Mouse (Mus musculus): ENCODE results near the gene Cdc34. TPM values are rescaled to one million over a fixed set of nuclear protein-coding genes. Genes with fewer than 3 reads are reported as not detected.
A peak's percentile ranks its signal among the peaks of the same experiment; 100 is the strongest.

Gene Cdc34
- polyA plus RNA-seq, 1 experiment from 2014 or later = 159 TPM

DNA sequence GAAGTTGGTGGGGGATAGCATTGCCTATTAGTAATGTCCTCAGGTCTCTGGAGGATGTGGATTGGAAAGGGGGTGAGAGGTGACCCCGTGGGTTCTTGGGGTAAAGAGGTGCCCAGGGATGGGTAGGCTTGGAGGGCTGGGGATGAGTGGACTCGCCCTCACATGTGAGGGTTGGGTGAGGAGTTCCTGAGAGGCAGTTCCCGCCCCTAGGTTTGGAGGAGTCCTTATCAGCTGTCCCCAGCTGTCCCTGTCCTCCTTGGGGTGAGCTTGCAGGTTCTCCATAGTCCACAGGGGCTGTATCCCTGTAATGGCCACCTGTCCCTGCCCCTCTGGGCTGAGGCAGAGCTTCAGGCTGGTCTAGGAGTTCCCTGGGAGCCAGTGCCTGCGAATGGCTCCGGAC is 24.0 kb downstream of the Cdc34 start:
- H3K27ac ChIP-seq (ENCODE audit: low read depth, low read length) = peak overlapping the region; percentile 93
- H3K9me3 ChIP-seq (replicated peaks; ENCODE audit: control insufficient read depth, low read length) = no peaks in the 10 kb centered on the region
- 50% methylated on average over 5 of the region's 5 CpGs for WGBS (ENCODE audit: insufficient replicate concordance)
- H3K4me1 ChIP-seq (ENCODE audit: control insufficient read depth, insufficient read depth, low read length) = peaks cover 61% of the 10 kb centered on the region
- H3K27me3 ChIP-seq (ENCODE audit: control insufficient read depth, insufficient read depth, low read length) = no peaks in the 10 kb centered on the region
- H3K4me2 ChIP-seq = peak overlapping the region; percentile 79
- peaks cover 18% of the 10 kb centered on the region for H3K36me3 ChIP-seq (ENCODE audit: control insufficient read depth, insufficient read depth, low read length)
- ATAC-seq (replicated peaks; ENCODE audit: insufficient number of reproducible peaks, low FRiP score, low TSS enrichment) = peak; percentile 60; the same call in 1 of the 2 replicates
- H3K4me3 ChIP-seq (ENCODE audit: low read depth, low read length) = peak overlapping the region; percentile 91
- peak overlapping the region; percentile 99 for H3K9ac ChIP-seq (ENCODE audit: low read depth, low read length)

DNA sequence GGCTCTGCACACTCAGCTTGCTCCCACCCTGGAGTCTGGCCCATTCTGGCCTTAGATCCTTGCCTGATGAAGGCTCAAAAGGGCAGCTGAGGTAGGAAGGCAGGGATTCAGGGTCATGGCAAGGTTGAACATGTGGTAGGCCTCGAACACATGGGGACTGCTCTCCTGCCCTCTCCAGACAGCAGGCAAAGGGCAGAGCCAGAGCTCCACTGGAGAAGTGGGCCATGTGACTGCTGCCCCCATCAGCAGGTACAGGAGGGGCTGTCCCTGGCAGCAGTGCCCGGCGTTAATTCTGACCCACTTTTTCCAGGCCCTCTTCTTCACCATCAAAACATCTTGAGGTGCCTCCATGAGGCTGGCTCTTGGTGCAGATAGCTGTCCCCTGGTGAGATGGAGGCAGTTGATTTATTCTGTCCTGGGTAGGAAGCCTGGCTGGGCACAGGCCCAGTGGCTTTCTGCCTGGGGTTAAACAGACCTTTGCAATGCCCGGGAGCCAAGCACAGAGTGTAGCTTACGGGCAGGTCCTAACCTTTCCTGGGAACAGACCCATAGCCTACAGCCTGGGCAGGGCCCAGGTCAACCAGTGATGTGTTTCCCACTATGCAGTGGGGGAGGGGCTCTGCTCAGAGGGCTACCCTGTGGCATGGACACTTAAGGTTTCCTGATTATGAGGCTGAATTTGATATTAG is 24.6 kb downstream of the Cdc34 start:
- Histone ChIP-seq H3K4me1 (ENCODE audit: control insufficient read depth, insufficient read depth, low read length) (peaks cover 55% of the 10 kb centered on the region), H3K4me2 (peak overlapping the region; percentile 79), H3K27me3 (ENCODE audit: control insufficient read depth, insufficient read depth, low read length) (no peaks in the 10 kb centered on the region), H3K4me3 (ENCODE audit: low read depth, low read length) (peak overlapping the region; percentile 91), H3K9ac (ENCODE audit: low read depth, low read length) (peak overlapping the region; percentile 99), H3K27ac (ENCODE audit: low read depth, low read length) (peak overlapping the region; percentile 74), H3K36me3 (ENCODE audit: control insufficient read depth, insufficient read depth, low read length) (peaks cover 24% of the 10 kb centered on the region), H3K9me3 (replicated peaks; ENCODE audit: control insufficient read depth, low read length) (no peaks in the 10 kb centered on the region)
- ATAC-seq (replicated peaks; ENCODE audit: insufficient number of reproducible peaks, low FRiP score, low TSS enrichment) = no peak
- 65% methylated on average over 5 of the region's 5 CpGs for WGBS (ENCODE audit: insufficient replicate concordance)

DNA sequence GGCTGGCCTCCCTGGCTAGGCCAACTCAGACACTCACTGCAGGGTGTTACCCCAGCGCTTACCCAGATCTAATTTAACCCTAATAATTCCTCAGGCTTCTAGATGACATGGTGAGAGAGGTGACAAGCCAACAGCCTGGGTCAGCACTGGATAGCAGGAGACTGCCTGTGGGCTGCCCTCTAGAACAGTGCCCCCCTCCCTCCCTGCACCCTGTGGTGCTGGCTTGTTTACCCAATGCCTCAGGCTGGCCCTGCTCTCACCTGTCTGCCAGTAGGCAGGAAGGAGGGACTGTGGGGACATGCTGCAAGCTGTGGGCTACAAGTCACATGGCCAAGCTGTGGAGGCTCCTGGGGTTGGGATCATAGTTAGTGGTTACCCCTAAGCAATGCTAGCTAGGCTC is 25.2 kb downstream of the Cdc34 start:
- H3K4me3 ChIP-seq (ENCODE audit: low read depth, low read length) = peak overlapping the region; percentile 91; the same call in 1 of the 2 replicates
- 63% methylated on average over 1 of the region's 1 CpGs for WGBS (ENCODE audit: insufficient replicate concordance)

GRCm38 (mm10) chr10:79707759-79708158 is 25.8 kb downstream of the Cdc34 start:
- Histone ChIP-seq H3K27me3 (ENCODE audit: control insufficient read depth, insufficient read depth, low read length) (no peaks in the 10 kb centered on the region), H3K4me2 (peak overlapping the region; percentile 79), H3K4me3 (ENCODE audit: low read depth, low read length) (no peak overlapping the region), H3K9ac (ENCODE audit: low read depth, low read length) (0 out of 2 replicates have a peak overlapping the region, but pooled peaks have one; percentile 3), H3K9me3 (replicated peaks; ENCODE audit: control insufficient read depth, low read length) (no peaks in the 10 kb centered on the region), H3K4me1 (ENCODE audit: control insufficient read depth, insufficient read depth, low read length) (peaks cover 57% of the 10 kb centered on the region), H3K36me3 (ENCODE audit: control insufficient read depth, insufficient read depth, low read length) (peaks cover 29% of the 10 kb centered on the region), H3K27ac (ENCODE audit: low read depth, low read length) (no peak overlapping the region)
- 50% methylated on average over 4 of the region's 4 CpGs for WGBS (ENCODE audit: insufficient replicate concordance)
- ATAC-seq (replicated peaks; ENCODE audit: insufficient number of reproducible peaks, low FRiP score, low TSS enrichment) = no peak

More for the DNA sequence above, 25.2 kb downstream of the Cdc34 start:
- no peak overlapping the region for H3K9ac ChIP-seq (ENCODE audit: low read depth, low read length)
- H3K4me1 ChIP-seq (ENCODE audit: control insufficient read depth, insufficient read depth, low read length) = peaks cover 54% of the 10 kb centered on the region
- peaks cover 29% of the 10 kb centered on the region for H3K36me3 ChIP-seq (ENCODE audit: control insufficient read depth, insufficient read depth, low read length)
- no peak for ATAC-seq (replicated peaks; ENCODE audit: insufficient number of reproducible peaks, low FRiP score, low TSS enrichment)
- no peaks in the 10 kb centered on the region for H3K9me3 ChIP-seq (replicated peaks; ENCODE audit: control insufficient read depth, low read length)
- H3K4me2 ChIP-seq = peak overlapping the region; percentile 79
- H3K27ac ChIP-seq (ENCODE audit: low read depth, low read length) = peak overlapping the region; percentile 7; the same call in 1 of the 2 replicates
- H3K27me3 ChIP-seq (ENCODE audit: control insufficient read depth, insufficient read depth, low read length) = no peaks in the 10 kb centered on the region

DNA sequence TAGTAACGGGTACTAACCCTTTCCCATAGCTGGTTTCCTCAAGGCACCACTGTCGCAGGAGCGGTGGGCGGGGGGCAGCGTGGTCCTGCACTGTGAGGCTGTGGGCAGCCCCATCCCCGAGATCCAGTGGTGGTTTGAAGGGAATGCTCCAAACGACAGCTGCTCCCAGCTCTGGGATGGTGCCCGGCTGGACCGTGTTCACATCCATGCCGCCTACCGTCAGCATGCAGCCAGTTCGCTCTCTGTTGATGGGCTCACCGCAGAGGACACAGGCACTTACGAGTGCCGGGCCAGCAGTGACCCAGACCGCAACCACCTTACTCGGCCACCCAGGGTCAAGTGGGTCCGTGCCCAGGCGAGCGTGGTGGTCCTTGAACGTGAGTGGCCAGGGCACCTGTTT is 26.7 kb downstream of the Cdc34 start:
- Histone ChIP-seq H3K4me1 (ENCODE audit: control insufficient read depth, insufficient read depth, low read length) (peaks cover 57% of the 10 kb centered on the region), H3K36me3 (ENCODE audit: control insufficient read depth, insufficient read depth, low read length) (peaks cover 29% of the 10 kb centered on the region), H3K9me3 (replicated peaks; ENCODE audit: control insufficient read depth, low read length) (no peaks in the 10 kb centered on the region), H3K27ac (ENCODE audit: low read depth, low read length) (peak overlapping the region; percentile 66), H3K4me2 (peak overlapping the region; percentile 50), H3K27me3 (ENCODE audit: control insufficient read depth, insufficient read depth, low read length) (no peaks in the 10 kb centered on the region), H3K9ac (ENCODE audit: low read depth, low read length) (0 out of 2 replicates have a peak overlapping the region, but pooled peaks have one; percentile 39), H3K4me3 (ENCODE audit: low read depth, low read length) (peak overlapping the region; percentile 14; the same call in 1 of the 2 replicates)
- no peak for ATAC-seq (replicated peaks; ENCODE audit: insufficient number of reproducible peaks, low FRiP score, low TSS enrichment)
- 81% methylated on average over 21 of the region's 21 CpGs for WGBS (ENCODE audit: insufficient replicate concordance)

DNA sequence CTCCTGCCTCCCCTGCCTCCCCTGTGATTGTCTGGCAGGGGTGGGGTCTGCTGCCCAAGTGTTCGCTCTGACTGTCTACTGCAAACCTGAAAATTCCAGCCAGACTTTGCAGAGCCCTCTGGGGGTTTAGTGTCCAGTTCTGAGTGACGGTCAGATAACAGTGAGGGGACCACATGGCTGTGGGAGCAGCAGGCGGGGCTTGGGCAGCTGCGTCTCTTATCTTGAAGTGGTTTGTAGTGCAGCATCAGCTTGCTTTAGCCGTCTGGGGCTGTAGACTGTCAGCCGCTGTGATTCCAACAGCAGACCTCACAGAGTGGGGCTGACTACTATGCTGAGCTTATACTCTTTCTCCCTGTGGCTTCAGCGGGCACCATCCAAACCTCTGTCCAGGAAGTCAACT is 27.3 kb downstream of the Cdc34 start:
- 14% methylated on average over 7 of the region's 7 CpGs for WGBS (ENCODE audit: insufficient replicate concordance)
- 0 out of 2 replicates have a peak overlapping the region, but pooled peaks have one; percentile 39 for H3K9ac ChIP-seq (ENCODE audit: low read depth, low read length)
- peaks cover 29% of the 10 kb centered on the region for H3K36me3 ChIP-seq (ENCODE audit: control insufficient read depth, insufficient read depth, low read length)
- ATAC-seq (replicated peaks; ENCODE audit: insufficient number of reproducible peaks, low FRiP score, low TSS enrichment) = no peak
- H3K9me3 ChIP-seq (replicated peaks; ENCODE audit: control insufficient read depth, low read length) = no peaks in the 10 kb centered on the region
- H3K4me3 ChIP-seq (ENCODE audit: low read depth, low read length) = peak overlapping the region; percentile 14
- peak overlapping the region; percentile 66 for H3K27ac ChIP-seq (ENCODE audit: low read depth, low read length)
- peaks cover 57% of the 10 kb centered on the region for H3K4me1 ChIP-seq (ENCODE audit: control insufficient read depth, insufficient read depth, low read length)
- 0 out of 2 replicates have a peak, but pooled peaks cover 3% of the 10 kb centered on the region for H3K27me3 ChIP-seq (ENCODE audit: control insufficient read depth, insufficient read depth, low read length)
- H3K4me2 ChIP-seq = peak overlapping the region; percentile 50

DNA sequence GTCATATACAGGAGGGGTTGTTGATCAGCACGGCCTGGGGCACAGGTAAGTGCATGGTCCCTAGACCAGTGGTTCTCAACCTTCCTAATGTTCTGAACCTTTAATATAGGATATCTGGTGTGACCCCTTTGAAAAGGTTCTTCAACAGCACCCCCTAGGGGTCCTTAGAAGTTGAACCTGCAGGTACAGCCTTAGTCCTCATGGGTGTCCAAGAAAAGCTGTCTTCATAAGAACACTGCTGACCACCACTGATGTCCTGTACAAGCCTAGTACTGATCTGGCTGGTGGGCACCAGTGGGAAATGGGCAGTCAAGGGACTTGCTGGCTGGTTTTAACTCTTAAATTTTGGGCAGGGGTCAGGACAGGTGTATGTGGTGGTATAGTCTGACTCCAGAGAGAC is 30.0 kb downstream of the Cdc34 start:
- Histone ChIP-seq H3K36me3 (ENCODE audit: control insufficient read depth, insufficient read depth, low read length) (peaks cover 26% of the 10 kb centered on the region), H3K27me3 (ENCODE audit: control insufficient read depth, insufficient read depth, low read length) (peaks cover 28% of the 10 kb centered on the region), H3K9me3 (replicated peaks; ENCODE audit: control insufficient read depth, low read length) (no peaks in the 10 kb centered on the region), H3K27ac (ENCODE audit: low read depth, low read length) (no peak overlapping the region), H3K4me1 (ENCODE audit: control insufficient read depth, insufficient read depth, low read length) (peaks cover 43% of the 10 kb centered on the region), H3K4me3 (ENCODE audit: low read depth, low read length) (no peak overlapping the region), H3K4me2 (no peak overlapping the region), H3K9ac (ENCODE audit: low read depth, low read length) (no peak overlapping the region)
- 83% methylated on average over 1 of the region's 1 CpGs for WGBS (ENCODE audit: insufficient replicate concordance)
- no peak; the same call in 1 of the 2 replicates for ATAC-seq (replicated peaks; ENCODE audit: insufficient number of reproducible peaks, low FRiP score, low TSS enrichment)

DNA sequence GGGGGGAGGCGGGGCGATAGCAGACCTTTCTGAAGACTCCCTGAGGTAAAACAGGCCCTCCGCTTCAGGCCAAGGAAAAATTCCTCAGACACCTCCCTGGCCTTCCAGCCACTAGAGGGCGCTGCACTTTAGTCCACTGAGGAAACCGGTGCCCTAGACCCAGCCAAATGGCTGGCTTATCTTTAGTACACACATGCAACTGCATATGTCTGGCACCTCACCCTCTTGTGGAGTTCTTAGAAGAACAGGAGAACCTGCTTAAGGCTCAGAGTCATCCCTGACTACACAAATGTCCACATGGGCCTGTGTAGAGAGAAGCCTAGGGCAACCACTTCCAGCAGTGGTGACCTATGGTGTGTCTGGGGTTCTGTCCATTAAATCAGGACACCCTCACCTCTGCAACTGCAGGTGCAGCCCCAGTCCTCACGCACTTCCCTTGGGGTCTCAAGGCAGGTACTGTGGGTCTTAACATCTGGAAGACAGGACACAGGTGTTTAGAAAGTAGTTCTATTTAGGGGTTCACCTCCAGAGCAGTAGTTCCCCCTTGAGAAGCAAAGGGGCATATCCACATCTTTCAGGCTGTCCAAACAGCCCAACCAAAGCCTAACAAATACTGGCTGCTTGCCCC is 30.6 kb downstream of the Cdc34 start:
- 16% methylated on average over 4 of the region's 6 CpGs for WGBS (ENCODE audit: insufficient replicate concordance)
- Histone ChIP-seq H3K4me2 (no peak overlapping the region), H3K9me3 (replicated peaks; ENCODE audit: control insufficient read depth, low read length) (no peaks in the 10 kb centered on the region), H3K27ac (ENCODE audit: low read depth, low read length) (no peak overlapping the region), H3K9ac (ENCODE audit: low read depth, low read length) (no peak overlapping the region), H3K36me3 (ENCODE audit: control insufficient read depth, insufficient read depth, low read length) (peaks cover 26% of the 10 kb centered on the region), H3K27me3 (ENCODE audit: control insufficient read depth, insufficient read depth, low read length) (peaks cover 34% of the 10 kb centered on the region), H3K4me1 (ENCODE audit: control insufficient read depth, insufficient read depth, low read length) (peaks cover 41% of the 10 kb centered on the region), H3K4me3 (ENCODE audit: low read depth, low read length) (no peak overlapping the region; the same call in 1 of the 2 replicates)
- ATAC-seq (replicated peaks; ENCODE audit: insufficient number of reproducible peaks, low FRiP score, low TSS enrichment) = peak; percentile 21; the same call in 1 of the 2 replicates

Measured in heart, embryonic 11.5 days (tissue).